In the genomic region with DNA sequence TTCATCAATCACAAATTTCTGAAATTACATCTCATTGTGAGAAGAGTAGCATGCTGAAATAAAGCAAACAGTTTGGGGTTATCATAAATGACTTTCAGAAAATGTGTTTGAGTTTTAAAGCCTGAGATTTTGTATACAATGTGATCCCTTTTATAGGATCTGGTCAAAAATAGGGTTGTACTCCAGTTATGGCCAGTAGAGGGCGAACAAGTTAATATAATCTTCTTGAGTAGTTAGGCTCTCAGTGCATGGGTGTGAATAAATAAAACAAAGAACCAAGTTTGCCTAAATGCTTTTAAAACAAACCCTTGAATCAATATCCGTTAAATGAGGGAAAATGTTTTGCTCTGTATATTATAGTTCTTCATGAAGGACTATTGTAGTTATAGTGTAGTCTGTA, we compare ENCODE assay signal across 10 mouse cellular contexts. TPM values are rescaled to one million over a fixed set of nuclear protein-coding genes. Genes with fewer than 3 reads are reported as not detected.
DNase-seq lines count a peak whose midpoint lies in the region; ATAC-seq and TF ChIP-seq lines count a peak whose summit lies in the region.
"Had no signal": no experiment of that assay in that cellular context is flagged by ENCODE, and none has a peak within 500 bp of the region (broad histone marks: within the 10 kb centered on the region; RNA-seq: fewer than 3 reads in every experiment).

No protein-coding gene starts in this region.

- H3K9ac ChIP-seq in heart, adult 2 months (ENCODE audit: low read depth, low read length), result no peak overlapping the region
- no peak overlapping the region for H3K9ac ChIP-seq in neural tube, embryonic 15.5 days (replicated peaks)
- H3K9ac ChIP-seq: stomach, embryonic 15.5 days had no signal

- POLR2A ChIA-PET in Patski (lab: Charles Lee), result no interaction called here

- no peak for TF ChIP-seq POLR2A in heart, adult 2 months (IDR thresholded peaks at IDR 0.05; ENCODE audit: insufficient read depth, low read depth, low read length)

- in situ Hi-C loops in Patski (cut with MboI; ENCODE audit: low pct_unique_long_range_greater_than_20kb), result loop anchor here (10.0 kb wide), 2 partner anchors 330 to 670 kb away; no protein-coding TSS in a partner anchor

- no peak overlapping the region for H3K4me2 ChIP-seq in neural tube, embryonic 15.5 days
- H3K4me2 ChIP-seq: stomach, embryonic 15.5 days had no signal

- no peak for ATAC-seq in Patski
- ATAC-seq in neural tube, embryonic 15.5 days (ENCODE audit: low FRiP score), result no peak

- intact Hi-C loops in heart, adult 2 months (cut with DNase I), result loop anchor here (1.0 to 10.0 kb wide), 3 partner anchors 130 to 670 kb away; no protein-coding TSS in a partner anchor

- no peak overlapping the region for H3K27ac ChIP-seq in heart, adult 2 months
- no peak overlapping the region for H3K27ac ChIP-seq in neural tube, embryonic 15.5 days (replicated peaks)
- H3K27ac ChIP-seq: stomach, embryonic 15.5 days had no signal

- H3K27me3 ChIP-seq in heart, adult 2 months (ENCODE audit: control insufficient read depth, insufficient read depth, low read length), result no peaks in the 10 kb centered on the region
- H3K27me3 ChIP-seq in Patski, result peaks cover 12% of the 10 kb centered on the region
- no peaks in the 10 kb centered on the region for H3K27me3 ChIP-seq in neural tube, embryonic 15.5 days (replicated peaks)
- H3K27me3 ChIP-seq: stomach, embryonic 15.5 days had no signal

- CTCF ChIA-PET in Patski (lab: Charles Lee), result no interaction called here

- no peaks in the 10 kb centered on the region for H3K4me1 ChIP-seq in heart, adult 2 months (ENCODE audit: control insufficient read depth, insufficient read depth, low read length)
- H3K4me1 ChIP-seq in neural tube, embryonic 15.5 days, result peaks cover 5% of the 10 kb centered on the region; the same call in 1 of the 2 replicates
- H3K4me1 ChIP-seq: stomach, embryonic 15.5 days had no signal

- WGBS in heart, adult 2 months, result 8% methylated on average over 2 of the region's 2 CpGs
- 17% methylated on average over 2 of the region's 2 CpGs for WGBS in neural tube, embryonic 15.5 days

- H3K36me3 ChIP-seq in heart, adult 2 months (ENCODE audit: control insufficient read depth, insufficient read depth, low read length), result no peaks in the 10 kb centered on the region
- no peaks in the 10 kb centered on the region for H3K36me3 ChIP-seq in neural tube, embryonic 15.5 days
- H3K36me3 ChIP-seq: stomach, embryonic 15.5 days had no signal

- no peaks in the 10 kb centered on the region for H3K79me2 ChIP-seq in heart, adult 2 months (replicated peaks; ENCODE audit: control insufficient read depth, insufficient read depth, low read length)

- no peak for DNase-seq in heart, adult 2 months
- no peak for DNase-seq in heart, adult 11 months
- DNase-seq in 3T3-L1 (ENCODE audit: low read depth, low spot score) (peak; percentile 42), Patski (ENCODE audit: low read depth, low spot score) (no peak)
- peak; percentile 8 for DNase-seq in hindlimb bud, embryonic 11.5 days (ENCODE audit: extremely low spot score, low read depth, low spot score)
- peak; percentile 29 for DNase-seq in right cerebral cortex, postnatal 4 days
- no peak for DNase-seq in urinary bladder, postnatal 4 days (ENCODE audit: low spot score in 2 of 2)

- no peaks in the 10 kb centered on the region for H3K9me3 ChIP-seq in neural tube, embryonic 15.5 days (replicated peaks)
- H3K9me3 ChIP-seq: stomach, embryonic 15.5 days had no signal

- no peak for TF ChIP-seq EP300 in heart, adult 2 months (IDR thresholded peaks at IDR 0.05; ENCODE audit: insufficient read depth, low read depth, low read length)

- peak; percentile 73 for TF ChIP-seq CTCF in heart, adult 2 months (IDR thresholded peaks at IDR 0.05)
- TF ChIP-seq CTCF in Patski (IDR thresholded peaks at IDR 0.05), result peak; percentile 35

- no peak overlapping the region for H3K4me3 ChIP-seq in heart, adult 2 months
- no peak overlapping the region for H3K4me3 ChIP-seq in neural tube, embryonic 15.5 days (replicated peaks)
- H3K4me3 ChIP-seq: stomach, embryonic 15.5 days had no signal

RNA-seq across cellular contexts. Expression of gene Car10, which starts 46.7 kb away (rescaled TPM):
- total RNA-seq in heart, adult 2 months (2021), result not detected
- polyA plus RNA-seq in heart, adult 2 months (2012; rRNA removed), result not detected in 2 replicates
- not detected for polyA plus RNA-seq in Patski (2021)
- 64.5 and 69.1 TPM in 2 replicates for polyA plus RNA-seq in neural tube, embryonic 15.5 days (2015; fragmentation: Nextera tagmentation; extraction: Ambion mirVana)
- polyA plus RNA-seq: lung, embryonic 16.5 days had no signal

Comparison
In these comparisons a context has a peak if more than half of its experiments do, and no peak if none do; other contexts are left out.
1. DNase-seq: peak in 3T3-L1 (single experiment), hindlimb bud, embryonic 11.5 days (single experiment) and right cerebral cortex, postnatal 4 days (single experiment); none in heart, adult 2 months (0 of 2), heart, adult 11 months (single experiment), Patski (single experiment) and urinary bladder, postnatal 4 days (0 of 2).
2. RNA of gene Car10, which starts 46.7 kb away (polyA plus RNA-seq): 64.5 to 69.1 TPM in neural tube, embryonic 15.5 days; not detected in heart, adult 2 months and not detected in Patski (single experiment); every median in the first group is over 10 times any median in the second.